ENCODE assay signal across 21 mouse cellular contexts in the genomic region with DNA sequence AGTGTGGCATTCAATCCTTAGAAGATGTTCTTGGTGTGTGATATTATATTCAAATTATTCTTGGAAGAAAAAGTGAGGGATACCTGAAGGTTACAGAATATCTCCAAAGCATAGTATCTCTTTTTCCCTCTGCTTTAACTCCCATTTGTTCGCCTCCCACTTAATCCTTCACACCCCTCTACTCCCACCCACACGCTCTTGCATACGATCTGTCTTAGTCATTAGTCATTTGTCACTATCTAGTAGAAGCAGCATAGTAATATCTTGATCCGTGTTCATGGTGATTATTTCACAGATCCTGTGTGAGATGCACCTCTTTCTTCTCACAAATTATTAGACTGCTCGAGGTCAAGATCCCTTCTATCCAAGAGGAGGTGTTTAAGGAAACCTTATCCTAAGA.
"Had no signal": no experiment of that assay in that cellular context is flagged by ENCODE, and none has a peak within 500 bp of the region (broad histone marks: within the 10 kb centered on the region; RNA-seq: fewer than 3 reads in every experiment).

No protein-coding gene starts in this region.

- DNase-seq: kidney, adult 11 months; kidney, adult 8-10 months; kidney, postnatal 10 days; kidney, postnatal 36 days; layer of hippocampus, postnatal 36 days; left cerebral cortex, postnatal 4 days; liver, postnatal 0 days; lung, embryonic 14.5 days; thymus, adult 2 months; thymus, postnatal 14 days; thymus, postnatal 4 days had no signal

- H3K4me3 ChIP-seq: intestine, embryonic 15.5 days; kidney, embryonic 15.5 days; limb, embryonic 12.5 days; limb, embryonic 15.5 days; midbrain, embryonic 12.5 days; midbrain, embryonic 15.5 days; neural tube, embryonic 12.5 days; neural tube, embryonic 15.5 days had no signal

- H3K27ac ChIP-seq: intestine, embryonic 15.5 days; kidney, embryonic 15.5 days; limb, embryonic 12.5 days; limb, embryonic 15.5 days; liver, embryonic 14.5 days; macrophage; midbrain, embryonic 12.5 days; midbrain, embryonic 15.5 days; neural tube, embryonic 12.5 days; neural tube, embryonic 15.5 days had no signal
